Mouse (Mus musculus) WW6 (cell line): ENCODE measurements at regions not wholly inside any gene's neighbourhood (a gene's known extent, or its start where the extent isn't known, plus 50 kb on each side); places are given as distances from the start of the nearest gene placed in this dataset.
A peak's percentile ranks its signal among the peaks of the same experiment; 100 is the strongest.

Experiments
- DNase-seq: peaks from one replicate; pipeline ENCODE4 v3.0.0-alpha.2; 2013; ENCODE audit warnings: low read depth, low spot score

DNA sequence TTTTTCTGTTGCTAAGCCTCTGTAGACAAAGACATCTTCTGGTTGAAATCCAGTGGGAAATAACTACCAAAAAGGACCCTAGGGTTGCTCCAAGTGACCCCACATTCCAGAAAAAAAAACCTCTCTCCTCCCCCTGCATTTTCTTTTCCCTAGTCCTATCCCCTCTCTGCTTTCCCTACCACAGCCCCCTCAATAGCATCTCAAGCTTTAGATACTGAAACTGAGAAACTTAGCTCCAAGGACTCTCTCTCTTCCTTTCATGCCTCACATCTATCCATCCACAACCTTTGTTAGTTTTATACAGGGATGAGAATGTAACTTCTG lies 207.5 kb upstream of the Ercc4 start:
- DNase-seq: no peak

DNA sequence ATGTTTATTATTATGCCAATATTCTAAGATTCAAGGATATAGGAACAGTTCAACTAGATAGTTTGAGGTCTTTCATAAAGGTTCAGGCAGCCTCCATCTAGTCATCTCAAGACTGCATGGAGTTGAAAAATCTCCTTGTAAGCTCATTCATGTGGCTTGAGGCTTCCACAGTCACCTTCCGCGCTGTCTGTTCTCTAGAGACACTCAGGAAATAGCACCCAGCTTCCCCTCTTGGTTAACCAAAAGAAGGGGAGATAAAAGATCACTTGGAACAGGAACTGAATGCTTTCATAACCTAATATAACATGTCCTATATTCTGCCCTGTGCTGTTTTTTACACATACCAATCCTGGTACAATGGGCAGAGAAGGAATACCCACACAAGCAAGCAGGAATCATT lies 206.3 kb upstream of the Ercc4 start:
- DNase-seq: no peak

- peak; percentile 5 for DNase-seq
Observed at GRCm38 (mm10) chr16:12904937-12905336, 204.5 kb upstream of the Ercc4 start.

GRCm38 (mm10) chr16:12924668-12925067 lies 184.8 kb upstream of the Ercc4 start:
- DNase-seq: no peak

- no peak for DNase-seq
Observed at GRCm38 (mm10) chr16:12925931-12926330, 183.6 kb upstream of the Ercc4 start.

GRCm38 (mm10) chr16:12931111-12931510 lies 178.4 kb upstream of the Ercc4 start:
- no peak for DNase-seq

DNA sequence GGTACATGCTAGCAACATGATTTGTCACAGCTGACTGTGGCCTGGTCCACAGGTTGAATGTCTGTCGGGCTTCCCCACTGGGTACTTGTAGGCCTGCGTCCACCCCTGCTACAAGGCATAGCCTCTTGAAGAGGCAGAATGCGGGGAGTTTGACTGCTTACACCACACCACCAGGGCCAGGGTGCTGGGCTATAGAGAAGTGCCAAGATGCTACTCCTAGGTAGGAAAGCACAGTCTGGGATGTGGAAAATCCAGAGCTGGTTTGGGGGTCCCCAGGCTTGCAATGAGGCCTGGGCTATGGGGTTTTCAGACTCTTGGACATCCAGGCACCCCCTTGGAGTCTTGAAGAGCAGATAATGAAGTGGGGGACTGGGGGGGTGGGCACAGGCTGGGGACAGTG lies 176.5 kb upstream of the Ercc4 start:
- DNase-seq: no peak

DNA sequence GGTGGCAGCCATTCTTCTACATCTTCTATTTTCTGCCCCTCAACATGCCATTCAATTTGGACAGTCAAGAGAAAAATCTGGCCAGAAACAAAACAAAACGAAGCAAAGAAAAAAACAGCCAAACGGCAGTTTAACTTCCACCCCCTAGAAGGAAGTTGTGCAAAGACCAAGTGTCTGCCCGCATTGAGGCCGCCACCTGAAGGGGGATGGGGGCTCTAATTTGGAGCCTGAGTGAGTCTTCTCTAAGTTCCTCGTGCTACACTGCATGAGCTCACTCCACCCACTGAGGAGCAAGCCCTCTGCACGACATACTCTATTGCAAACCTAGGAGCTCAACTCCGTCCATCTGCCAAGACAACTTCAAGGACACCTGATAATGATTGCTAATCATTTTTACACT lies 174.9 kb upstream of the Ercc4 start:
- DNase-seq: no peak

- DNase-seq: no peak
Observed at GRCm38 (mm10) chr16:12935266-12935665, 174.2 kb upstream of the Ercc4 start.

DNA sequence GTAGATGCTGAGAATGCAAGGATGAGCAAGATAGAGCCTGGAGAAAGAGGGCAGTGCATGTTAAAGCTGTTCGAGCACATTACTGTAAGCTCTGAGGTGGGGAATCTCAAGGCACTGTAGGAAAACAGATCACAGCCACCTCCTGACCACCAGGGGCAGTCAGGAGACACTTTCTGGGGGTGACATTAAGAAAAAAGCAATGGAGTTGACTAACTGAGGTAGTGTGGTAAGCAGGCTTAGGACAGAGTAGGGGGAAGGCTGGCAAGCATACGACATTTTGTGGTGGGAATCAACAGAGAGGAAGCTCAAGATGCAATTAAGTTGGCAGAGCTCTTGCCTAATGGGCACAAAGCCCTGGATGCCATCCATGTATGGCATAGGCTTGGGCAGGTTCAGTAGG lies 172.9 kb upstream of the Ercc4 start:
- no peak for DNase-seq

DNA sequence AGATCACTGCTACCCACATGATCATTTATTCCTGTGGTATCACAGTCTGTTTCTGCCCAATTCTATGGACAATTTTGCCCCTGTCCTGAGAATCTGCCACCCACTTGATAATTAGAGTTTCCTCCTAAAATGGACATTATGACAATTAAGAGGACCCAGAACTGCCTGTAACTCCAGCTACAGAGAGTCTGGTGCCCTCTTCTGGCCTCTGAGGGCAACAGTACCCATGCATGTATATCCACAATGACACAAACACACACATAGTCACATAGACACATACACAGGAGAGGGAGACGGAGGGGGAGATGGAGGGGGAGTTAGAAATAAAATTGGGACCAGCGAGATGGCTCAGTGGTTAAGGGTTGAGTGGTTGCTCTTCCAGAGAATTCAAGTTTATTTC lies 170.9 kb upstream of the Ercc4 start:
- no peak for DNase-seq

DNA sequence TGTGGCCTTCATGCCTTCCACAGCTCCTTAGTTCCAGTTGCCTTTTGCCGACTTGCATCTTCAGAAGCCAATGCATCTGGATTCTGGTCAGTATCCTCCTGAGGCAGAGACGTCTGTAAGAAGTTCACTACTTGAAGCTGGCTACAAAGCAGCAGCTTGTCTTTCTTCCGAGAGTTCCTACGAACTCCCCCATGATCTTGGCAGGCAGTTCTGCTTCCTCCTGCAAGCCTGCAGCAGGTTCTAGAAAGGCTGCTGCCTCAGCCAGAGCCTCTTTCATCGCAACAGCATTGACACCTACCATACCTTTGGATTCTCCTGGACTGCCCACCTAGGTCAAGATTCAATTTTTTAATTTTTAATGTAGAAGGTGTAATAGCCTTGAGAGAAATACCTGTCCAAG lies 158.3 kb upstream of the Ercc4 start:
- DNase-seq: no peak

DNA sequence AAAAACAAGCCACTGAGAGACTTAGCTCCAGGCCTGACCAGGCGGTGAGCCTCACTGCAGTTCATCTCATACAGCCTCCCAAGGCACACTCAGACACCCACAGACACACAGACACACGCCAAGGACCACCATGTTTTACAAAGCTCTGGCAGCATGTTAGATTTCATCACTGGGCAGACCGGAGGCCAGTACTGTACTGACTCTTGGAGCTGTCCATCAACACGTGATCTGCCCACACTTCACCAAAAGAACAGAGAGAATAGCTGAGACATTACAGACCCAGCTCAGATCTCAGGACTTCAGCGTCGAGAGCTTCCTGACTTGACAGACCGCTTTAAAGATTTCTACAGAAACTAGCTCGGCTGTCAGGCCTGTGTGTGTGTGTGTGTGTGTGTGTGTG lies 155.5 kb upstream of the Ercc4 start:
- no peak for DNase-seq

GRCm38 (mm10) chr16:12956416-12956815 lies 153.1 kb upstream of the Ercc4 start:
- no peak for DNase-seq

DNA sequence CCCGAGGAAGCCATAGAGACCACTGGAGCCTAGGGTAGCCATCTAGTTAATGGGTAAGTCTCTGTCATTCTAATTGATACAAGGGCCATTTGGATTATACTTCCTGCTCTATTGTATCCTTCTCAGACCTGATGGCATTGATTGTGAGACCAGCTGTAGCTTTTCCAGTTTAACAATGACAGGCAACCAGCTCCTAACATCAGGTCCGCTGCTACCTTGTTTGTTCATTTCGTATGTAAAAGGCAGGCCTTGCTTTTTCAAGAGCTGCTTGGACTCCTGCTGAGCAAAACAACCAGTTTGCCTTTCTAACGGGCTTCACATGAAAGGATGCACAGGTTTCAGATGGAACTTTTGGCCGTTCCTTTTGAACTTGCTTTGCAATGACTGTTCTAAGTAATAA lies 148.6 kb upstream of the Ercc4 start:
- DNase-seq: peak; percentile 22

DNA sequence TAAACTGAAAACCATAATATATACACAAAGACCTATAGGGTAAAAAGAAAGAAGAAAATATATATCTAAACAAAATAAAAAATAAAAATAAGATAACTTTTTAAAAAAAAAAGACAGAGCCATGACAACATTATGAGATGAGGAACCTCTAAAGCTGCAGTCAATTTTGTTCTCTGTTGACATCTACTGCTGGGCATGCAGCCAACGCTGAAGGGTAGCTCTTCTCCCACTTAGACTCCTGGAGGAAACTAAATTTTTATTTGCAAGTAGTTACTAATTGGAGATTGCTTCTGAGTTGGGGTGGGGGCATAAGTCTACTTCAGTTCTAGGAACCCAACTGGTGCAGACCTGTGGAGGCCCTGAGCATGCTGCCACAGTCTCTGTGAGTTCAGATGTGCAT lies 126.8 kb upstream of the Ercc4 start:
- DNase-seq: no peak

- DNase-seq: no peak
Observed at GRCm38 (mm10) chr16:13001288-13001880, 108.1 kb upstream of the Ercc4 start.

GRCm38 (mm10) chr16:13012863-13013262 lies 96.6 kb upstream of the Ercc4 start:
- DNase-seq: no peak

DNA sequence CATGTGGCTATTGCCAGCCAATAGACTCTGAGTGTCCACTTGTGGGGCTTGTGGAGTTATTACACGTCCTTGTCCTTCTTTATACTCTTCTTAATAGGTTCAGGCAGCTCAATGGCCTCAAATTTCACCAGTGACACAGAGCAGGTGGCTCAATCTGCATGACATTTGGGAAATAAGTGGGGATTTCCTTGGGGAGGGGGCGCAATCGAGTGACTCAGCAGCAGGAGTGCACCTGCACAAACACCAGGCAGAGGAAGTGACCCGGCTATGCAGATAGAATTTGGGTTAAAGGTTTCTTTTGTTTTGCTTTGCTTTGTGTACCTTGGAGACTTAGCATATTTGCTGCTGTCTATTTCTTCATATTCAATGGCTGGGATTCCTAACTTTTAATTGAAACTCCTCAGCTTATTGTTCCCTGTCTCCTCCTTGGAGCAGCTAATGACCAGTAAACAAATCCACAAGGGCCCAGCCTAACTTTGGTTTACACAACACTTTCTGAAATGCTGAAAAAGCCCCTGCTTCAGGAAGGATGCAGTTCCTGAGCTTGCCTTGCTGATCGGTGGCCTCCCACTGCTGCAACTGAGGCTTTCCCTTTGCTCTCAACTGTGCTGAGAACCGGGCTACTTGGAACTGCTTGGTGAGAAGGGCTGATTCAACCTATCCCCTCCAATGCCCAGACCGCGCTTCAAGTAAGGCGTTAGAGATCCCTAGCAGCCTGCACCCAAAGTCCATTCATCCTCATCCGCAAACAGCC lies 95.4 kb upstream of the Ercc4 start:
- no peak for DNase-seq

GRCm38 (mm10) chr16:13022875-13023274 lies 86.6 kb upstream of the Ercc4 start:
- no peak for DNase-seq

DNA sequence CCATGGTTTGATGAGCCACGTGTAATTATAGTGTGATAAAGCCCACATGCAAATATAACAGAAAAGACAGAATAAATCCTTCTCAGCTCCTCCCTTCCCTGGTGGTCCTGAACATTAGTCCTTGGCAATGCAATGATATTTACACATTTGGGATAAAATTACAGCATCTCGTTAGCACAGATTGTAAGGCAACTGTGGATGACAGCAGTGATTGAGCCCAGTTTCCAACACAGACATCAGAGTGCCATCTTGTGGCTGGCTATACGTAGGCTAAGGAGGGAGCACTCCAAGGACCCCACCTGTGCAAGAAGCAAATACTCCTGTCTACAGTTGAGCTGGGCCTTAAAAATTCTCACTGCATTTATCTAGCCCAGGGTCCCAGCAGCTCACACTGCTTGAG lies 84.1 kb upstream of the Ercc4 start:
- no peak for DNase-seq

GRCm38 (mm10) chr16:13034136-13034535 lies 75.3 kb upstream of the Ercc4 start:
- no peak for DNase-seq

DNA sequence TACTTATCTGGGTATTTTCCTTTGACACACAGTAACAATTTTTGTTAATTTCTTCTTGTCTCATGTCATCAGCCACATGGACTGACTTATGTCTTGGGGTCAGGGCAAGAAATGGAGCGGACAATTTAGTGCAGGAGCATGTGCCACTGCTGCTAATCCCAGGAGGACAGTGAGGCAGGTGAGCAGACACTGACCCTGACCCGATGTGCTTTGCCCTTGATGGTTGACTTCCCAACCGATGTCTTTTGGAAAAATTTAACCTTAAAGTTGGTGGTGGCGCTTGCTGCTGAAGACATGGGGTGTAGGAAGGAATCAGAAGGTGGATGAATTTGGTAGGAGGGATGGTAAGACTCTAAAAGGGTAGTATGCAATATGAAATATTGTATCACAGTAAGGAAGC lies 72.9 kb upstream of the Ercc4 start:
- no peak for DNase-seq
